Mouse (Mus musculus) MEL (cell line): ENCODE data around the gene Ptpn1. TPM values are rescaled to one million over a fixed set of nuclear protein-coding genes. Genes with fewer than 3 reads are reported as not detected.

Source experiments
- DNase-seq: peaks from one replicate; pipeline ENCODE4 v3.0.0; 2011; ENCODE audit warnings: low read depth, low spot score
- H3K27ac ChIP-seq: 2 replicates; pipeline ENCODE4 v1.5.1; 2012; ENCODE audit warnings: low read depth, mild to moderate bottlenecking, control low read depth, low read length, moderate library complexity; ENCODE audit not compliant: control insufficient read depth
- H3K27me3 ChIP-seq, 2 experiments: fragments of 150-350 bp in 1 of 2; sonication (generic) in 1 of 2; 2 replicates each; pipeline ENCODE4 v1.6.1; 2012; ENCODE audit warnings: low read length in 2 of 2, mild to moderate bottlenecking in 2 of 2, improper control_type of control experiment in 1 of 2, moderate library complexity in 1 of 2; ENCODE audit not compliant: insufficient read depth in 2 of 2, control insufficient read depth in 1 of 2
- H3K36me3 ChIP-seq, 2 experiments: 2 replicates each; pipeline ENCODE4 v1.6.1; 2012 to 2014; ENCODE audit warnings: low read length in 2 of 2, improper control_type of control experiment in 1 of 2, inconsistent platforms in 1 of 2, mild to moderate bottlenecking in 1 of 2; ENCODE audit not compliant: insufficient read depth in 2 of 2, control insufficient read depth in 1 of 2
- H3K4me1 ChIP-seq, 2 experiments: fragments of 150-350 bp in 1 of 2; sonication (generic) in 1 of 2; 2 replicates each; pipeline ENCODE4 v1.6.1; 2012; ENCODE audit warnings: low read length in 2 of 2, improper control_type of control experiment in 1 of 2, mild to moderate bottlenecking in 1 of 2; ENCODE audit not compliant: insufficient read depth in 2 of 2, control insufficient read depth in 1 of 2
- H3K4me3 ChIP-seq, 2 experiments: fragments of 150-350 bp in 1 of 2; sonication (generic) in 1 of 2; 2 replicates each; pipeline ENCODE4 v1.5.1; 2012; ENCODE audit warnings: low read depth in 2 of 2, low read length in 2 of 2, mild to moderate bottlenecking in 2 of 2, moderate library complexity in 2 of 2, control low read depth in 1 of 2, improper control_type of control experiment in 1 of 2; ENCODE audit not compliant: control insufficient read depth in 1 of 2, insufficient read depth in 1 of 2
- H3K79me2 ChIP-seq: 2 replicates; pipeline ENCODE4 v1.6.1; 2012; ENCODE audit warnings: mild to moderate bottlenecking, low read length, moderate library complexity; ENCODE audit not compliant: control insufficient read depth, poor library complexity, insufficient read depth
- H3K9ac ChIP-seq: 2 replicates; pipeline ENCODE4 v1.6.1; 2012; ENCODE audit warnings: low read depth, mild to moderate bottlenecking, control low read depth, low read length, moderate library complexity; ENCODE audit not compliant: control insufficient read depth, poor library complexity, severe bottlenecking
- H3K9me3 ChIP-seq: fragments of 150-350 bp; sonication (generic); replicated peaks from 2 replicates; pipeline ENCODE4 v1.6.1; 2012; ENCODE audit warnings: mild to moderate bottlenecking, low read length, improper control_type of control experiment, moderate library complexity; ENCODE audit not compliant: insufficient read depth
- CHD2 ChIP-seq: IDR thresholded peaks from 2 replicates; pipeline ENCODE4 v1.6.1; 2011; ENCODE audit warnings: low read length, improper control_type of control experiment
- CTCF ChIP-seq, 3 experiments: IDR thresholded peaks in 2 of 3; conservative IDR thresholded peaks in 1 of 3; 2 replicates each; pipeline ENCODE4 v1.5.1; 2011 to 2012; ENCODE audit warnings: low read length in 3 of 3, low read depth in 2 of 3, mild to moderate bottlenecking in 2 of 3, improper control_type of control experiment in 1 of 3, inconsistent platforms in 1 of 3, mixed read lengths in 1 of 3, moderate library complexity in 1 of 3; ENCODE audit not compliant: control insufficient read depth in 1 of 3, insufficient read depth in 1 of 3, poor library complexity in 1 of 3, severe bottlenecking in 1 of 3
- E2F4 ChIP-seq: IDR thresholded peaks from 2 replicates; pipeline ENCODE4 v1.6.1; 2011; ENCODE audit warnings: low read depth, low read length, improper control_type of control experiment, borderline replicate concordance
- ETS1 ChIP-seq: IDR thresholded peaks from 2 replicates; pipeline ENCODE4 v1.6.1; 2012; ENCODE audit warnings: low read depth, mild to moderate bottlenecking, inconsistent platforms, low read length, improper control_type of control experiment, moderate library complexity
- GABPA ChIP-seq: IDR thresholded peaks from 2 replicates; pipeline ENCODE4 v1.6.1; 2012; ENCODE audit warnings: low read depth, mild to moderate bottlenecking, inconsistent platforms, low read length, improper control_type of control experiment, moderate library complexity
- GATA1 ChIP-seq: IDR thresholded peaks from 2 replicates; pipeline ENCODE4 v1.6.1; 2011; ENCODE audit warnings: low read depth, low read length, improper control_type of control experiment
- JUND ChIP-seq: IDR thresholded peaks from 2 replicates; pipeline ENCODE4 v1.6.1; 2011; ENCODE audit warnings: low read depth, mild to moderate bottlenecking, improper control_type of control experiment, low read length
- MAX ChIP-seq: IDR thresholded peaks from 2 replicates; pipeline ENCODE4 v1.6.1; 2011; ENCODE audit warnings: low read length, improper control_type of control experiment
- MAZ ChIP-seq: IDR thresholded peaks from 2 replicates; pipeline ENCODE4 v1.6.1; 2012; ENCODE audit warnings: low read depth, mild to moderate bottlenecking, inconsistent platforms, low read length, improper control_type of control experiment
- MXI1 ChIP-seq: IDR thresholded peaks from 2 replicates; pipeline ENCODE4 v1.6.1; 2011; ENCODE audit warnings: mild to moderate bottlenecking, low read depth, low read length, improper control_type of control experiment
- POLR2AphosphoS2 ChIP-seq: IDR thresholded peaks from 2 replicates; pipeline ENCODE4 v1.6.1; 2011; ENCODE audit warnings: low read length, improper control_type of control experiment
- POLR2AphosphoS5 ChIP-seq: IDR thresholded peaks from 2 replicates; pipeline ENCODE4 v1.6.1; 2012; ENCODE audit warnings: low read depth, borderline replicate concordance, mild to moderate bottlenecking, inconsistent platforms, low read length, moderate library complexity, mixed read lengths
- RAD21 ChIP-seq: IDR thresholded peaks from 2 replicates; pipeline ENCODE4 v1.6.1; 2011; ENCODE audit warnings: mild to moderate bottlenecking, low read depth, low read length, improper control_type of control experiment
- SIN3A ChIP-seq: IDR thresholded peaks from 2 replicates; pipeline ENCODE4 v1.6.1; 2012; ENCODE audit warnings: low read length, improper control_type of control experiment, inconsistent platforms
- SMC3 ChIP-seq: IDR thresholded peaks from 2 replicates; pipeline ENCODE4 v1.6.1; 2011; ENCODE audit warnings: low read depth, low read length, improper control_type of control experiment
- TCF12 ChIP-seq: IDR thresholded peaks from 2 replicates; pipeline ENCODE4 v1.6.1; 2014; ENCODE audit warnings: low read depth, mild to moderate bottlenecking, inconsistent platforms, low read length, improper control_type of control experiment, moderate library complexity
- UBTF ChIP-seq: IDR thresholded peaks from 2 replicates; pipeline ENCODE4 v1.6.1; 2012; ENCODE audit warnings: low read depth, mild to moderate bottlenecking, inconsistent platforms, low read length, improper control_type of control experiment, moderate library complexity, borderline replicate concordance; ENCODE audit not compliant: insufficient read depth
- USF2 ChIP-seq, 2 experiments: IDR thresholded peaks; 2 replicates each; pipeline ENCODE4 v1.6.1; 2011 to 2012; ENCODE audit warnings: improper control_type of control experiment in 2 of 2, low read length in 2 of 2, borderline replicate concordance in 1 of 2, inconsistent platforms in 1 of 2, low read depth in 1 of 2, mild to moderate bottlenecking in 1 of 2; ENCODE audit not compliant: insufficient read depth in 1 of 2
- ZKSCAN1 ChIP-seq: IDR thresholded peaks from 2 replicates; pipeline ENCODE4 v1.6.1; 2012; ENCODE audit warnings: low read depth, mild to moderate bottlenecking, inconsistent platforms, low read length, improper control_type of control experiment, moderate library complexity
- ZNF384 ChIP-seq: IDR thresholded peaks from 2 replicates; pipeline ENCODE4 v1.6.1; 2012; ENCODE audit warnings: low read depth, mild to moderate bottlenecking, inconsistent platforms, low read length, improper control_type of control experiment
- polyA plus RNA-seq, 2 experiments: library from polyadenylated mRNA; stranded (reverse) in 1 of 2; unstranded in 1 of 2; fragments of >175 nt in 1 of 2; fragments of >200 nt in 1 of 2; gene quantifications; 2 replicates each; pipeline versions ENCODE4 v1.2.1 to v1.2.4; 2012; ENCODE audit warnings: low replicate concordance in 2 of 2, low read depth in 1 of 2; ENCODE audit not compliant: insufficient read length in 2 of 2, insufficient read depth in 1 of 2, missing spikeins in 1 of 2
- total RNA-seq: library from RNA; depleted of rRNA; stranded (reverse); fragments of 300-350 nt; gene quantifications from 2 replicates; pipeline ENCODE4 v1.2.3, GENCODE M21; 2012

Ptpn1 gene
- total and polyA plus RNA-seq, 3 experiments: 55.3 to 62.9 TPM; not detected in 1

DNA sequence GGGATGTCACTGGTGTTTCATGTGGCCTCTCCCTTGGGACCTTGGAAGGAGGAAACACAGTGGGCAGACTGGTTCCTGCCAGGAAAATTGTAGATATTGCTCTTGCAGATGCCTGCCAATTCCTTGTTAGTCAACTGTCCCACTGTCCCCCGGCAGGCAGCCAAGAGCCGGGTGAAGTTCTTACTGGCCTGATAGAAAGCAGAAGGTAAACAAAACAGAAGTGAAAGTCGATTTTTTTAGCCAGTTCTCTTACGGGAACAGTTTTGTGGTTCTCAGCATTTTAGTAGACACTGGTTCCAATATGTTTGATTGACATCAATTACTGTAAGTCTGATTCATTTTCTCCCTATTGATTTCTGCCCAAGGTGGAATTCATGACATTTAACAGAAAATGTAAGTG lies 27.0 kb downstream of the Ptpn1 start:
- peaks cover 0 to 2% of the 10 kb centered on the region in 2 experiments; a peak in 3 of 4 replicates for H3K36me3 ChIP-seq

DNA sequence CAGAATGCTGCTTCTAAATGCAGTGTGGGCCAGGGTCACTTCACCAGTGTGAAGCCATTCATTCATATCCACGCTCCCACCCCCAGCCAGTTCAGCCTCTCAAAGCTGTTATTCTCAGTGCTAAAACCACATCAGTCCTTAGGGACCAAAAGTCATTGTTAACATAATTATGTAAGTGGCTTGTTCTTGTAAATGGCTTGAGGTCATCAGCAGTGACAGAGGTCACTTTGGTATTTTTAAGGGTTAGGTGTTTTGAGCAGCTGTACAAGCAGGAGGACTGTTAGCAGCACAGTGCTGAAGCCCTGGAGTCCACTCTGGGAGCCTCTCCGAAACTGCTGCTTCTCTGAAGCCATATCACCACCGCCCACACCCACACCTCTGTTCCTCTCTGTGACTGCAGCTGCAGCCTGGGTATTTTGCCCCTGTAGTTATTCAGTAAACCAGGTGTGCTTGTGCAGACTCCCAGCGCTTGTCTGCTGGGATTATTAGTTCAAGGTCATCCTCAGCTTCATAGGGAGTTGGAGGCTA lies 27.6 kb downstream of the Ptpn1 start:
- Histone ChIP-seq H3K36me3 (peaks cover 0 to 2% of the 10 kb centered on the region in 2 experiments; a peak in 3 of 4 replicates), H3K27me3 (no peaks in the 10 kb centered on the region), H3K9me3 (no peaks in the 10 kb centered on the region), H3K27ac (no peak overlapping the region), H3K4me1 (peaks cover 4 to 7% of the 10 kb centered on the region in 2 experiments; a peak in 2 of 4 replicates)
- TF ChIP-seq ETS1 (no peak), CHD2 (no peak), POLR2AphosphoS2 (no peak), USF2 (IDR thresholded peaks at IDR 0.05; ENCODE audit: borderline replicate concordance in 1 of 2, insufficient read depth in 1 of 2, low read depth in 1 of 2, low read length in 2 of 2) (no peak), MXI1 (no peak), RAD21 (no peak), CTCF (IDR thresholded peaks at IDR 0.05 in 2 of 3, conservative IDR thresholded peaks at IDR 0.05 in 1 of 3; ENCODE audit: control insufficient read depth in 1 of 3, insufficient read depth in 1 of 3, low read depth in 2 of 3, low read length in 3 of 3, poor library complexity in 1 of 3, severe bottlenecking in 1 of 3) (no peak), GATA1 (no peak)
- TF ChIP-seq, all 39 proteins: peak for 0
- H3K4me3 ChIP-seq: no peak overlapping the region
- no peak overlapping the region for H3K9ac ChIP-seq
- DNase-seq: no peak
- H3K79me2 ChIP-seq: 0 out of 2 replicates have a peak, but pooled peaks cover 3% of the 10 kb centered on the region

More for the DNA sequence above, 27.0 kb downstream of the Ptpn1 start:
- no peak overlapping the region for H3K27ac ChIP-seq
- peaks cover 4 to 7% of the 10 kb centered on the region in 2 experiments; a peak in 2 of 4 replicates for H3K4me1 ChIP-seq
- DNase-seq: peak; percentile 29
- H3K9ac ChIP-seq: no peak overlapping the region
- H3K27me3 ChIP-seq: no peaks in the 10 kb centered on the region
- H3K79me2 ChIP-seq: 0 out of 2 replicates have a peak, but pooled peaks cover 3% of the 10 kb centered on the region
- H3K4me3 ChIP-seq: no peak overlapping the region
- no peak for TF ChIP-seq SIN3A
- no peak for TF ChIP-seq JUND
- TF ChIP-seq ZKSCAN1: no peak
- no peak for TF ChIP-seq ZNF384
- no peak for TF ChIP-seq MAX
- no peak for TF ChIP-seq SMC3
- TF ChIP-seq MAZ: no peak
- TF ChIP-seq UBTF: no peak
- no peak for TF ChIP-seq CHD2
- TF ChIP-seq POLR2AphosphoS5: no peak
- TF ChIP-seq RAD21: no peak
- no peak for TF ChIP-seq GABPA
- no peak for TF ChIP-seq E2F4
- TF ChIP-seq TCF12: no peak
- no peaks in the 10 kb centered on the region for H3K9me3 ChIP-seq
